Comparison of ENCODE assay signal across 9 mouse cellular contexts in genomic region chr9:67105867-67106266, GRCm38 (mm10). TPM values are rescaled to one million over a fixed set of nuclear protein-coding genes. Genes with fewer than 3 reads are reported as not detected.
DNase-seq lines count a peak whose midpoint lies in the region; ATAC-seq lines count a peak whose summit lies in the region.
"Had no signal": no experiment of that assay in that cellular context is flagged by ENCODE, and none has a peak within 500 bp of the region (broad histone marks: within the 10 kb centered on the region; RNA-seq: fewer than 3 reads in every experiment).

No protein-coding gene starts in this region.

- H3K4me3 ChIP-seq in lung, embryonic 15.5 days: no peak overlapping the region
- H3K4me3 ChIP-seq in heart, embryonic 11.5 days (ENCODE audit: low read depth, low read length): no peak overlapping the region
- H3K4me3 ChIP-seq: stomach, embryonic 15.5 days had no signal

- WGBS in lung, embryonic 15.5 days: 11% methylated on average over 9 of the region's 9 CpGs
- 6% methylated on average over 9 of the region's 9 CpGs for WGBS in heart, embryonic 11.5 days (ENCODE audit: insufficient replicate concordance)

- no peak overlapping the region for H3K9ac ChIP-seq in lung, embryonic 15.5 days
- H3K9ac ChIP-seq in heart, embryonic 11.5 days (ENCODE audit: low read depth, low read length): no peak overlapping the region
- H3K9ac ChIP-seq: stomach, embryonic 15.5 days had no signal

- H3K9me3 ChIP-seq in lung, embryonic 15.5 days: no peaks in the 10 kb centered on the region
- H3K9me3 ChIP-seq in heart, embryonic 11.5 days (replicated peaks; ENCODE audit: control insufficient read depth, low read length): no peaks in the 10 kb centered on the region
- H3K9me3 ChIP-seq: stomach, embryonic 15.5 days had no signal

- H3K4me2 ChIP-seq in lung, embryonic 15.5 days: no peak overlapping the region
- H3K4me2 ChIP-seq in heart, embryonic 11.5 days: no peak overlapping the region
- H3K4me2 ChIP-seq: stomach, embryonic 15.5 days had no signal

- H3K27me3 ChIP-seq in lung, embryonic 15.5 days: no peaks in the 10 kb centered on the region
- no peaks in the 10 kb centered on the region for H3K27me3 ChIP-seq in heart, embryonic 11.5 days (ENCODE audit: control insufficient read depth, insufficient read depth, low read length)
- H3K27me3 ChIP-seq: stomach, embryonic 15.5 days had no signal

- DNase-seq in lung, postnatal 14 days: no peak
- DNase-seq in c-Kit-positive CD71-negative TER-119-negative erythroid progenitor cells, embryonic 14.5 days (ENCODE audit: low read depth): peak; percentile 24
- DNase-seq in lung, postnatal 10 days: peak; percentile 45
- DNase-seq in thymus, postnatal 25 days: no peak
- no peak for DNase-seq in layer of hippocampus, adult 8-10 months (ENCODE audit: low spot score in 2 of 2)

- no peaks in the 10 kb centered on the region for H3K36me3 ChIP-seq in lung, embryonic 15.5 days
- no peaks in the 10 kb centered on the region for H3K36me3 ChIP-seq in heart, embryonic 11.5 days (ENCODE audit: control insufficient read depth, insufficient read depth, low read length)
- H3K36me3 ChIP-seq: stomach, embryonic 15.5 days had no signal

- peak; percentile 63; the same call in 1 of the 2 replicates for ATAC-seq in lung, embryonic 15.5 days (ENCODE audit: borderline replicate concordance, extremely low read depth, low FRiP score, low TSS enrichment)
- ATAC-seq in heart, embryonic 11.5 days (replicated peaks; ENCODE audit: insufficient number of reproducible peaks, low FRiP score, low TSS enrichment): peak; percentile 52; the same call in 1 of the 2 replicates
- ATAC-seq in monocyte, adult 5-6 weeks (replicated peaks; ENCODE audit: insufficient number of reproducible peaks, low FRiP score, low TSS enrichment, poor library complexity, severe bottlenecking): no peak

- H3K4me1 ChIP-seq in lung, embryonic 15.5 days: peaks cover 25% of the 10 kb centered on the region
- H3K4me1 ChIP-seq in heart, embryonic 11.5 days (ENCODE audit: control insufficient read depth, insufficient read depth, low read length): peaks cover 15% of the 10 kb centered on the region

- peak overlapping the region; percentile 59 for H3K27ac ChIP-seq in lung, embryonic 15.5 days
- H3K27ac ChIP-seq in heart, embryonic 11.5 days (ENCODE audit: low read depth, low read length): peak overlapping the region; percentile 71
- H3K27ac ChIP-seq: stomach, embryonic 15.5 days had no signal

RNA-seq across cellular contexts. Expression of gene Tpm1, which starts 56.7 kb away (rescaled TPM):
- polyA plus RNA-seq in lung, embryonic 15.5 days (2015; fragmentation: Nextera tagmentation; extraction: Ambion mirVana): 747 and 774 TPM in 2 replicates
- 4,955 and 5,093 TPM in 2 replicates for polyA plus RNA-seq in heart, embryonic 11.5 days (2014; fragmentation: Nextera tagmentation; extraction: Ambion mirVana)
- total RNA-seq in layer of hippocampus, adult 8-10 months (2022): 100 to 1,000 TPM; 179 to 185 (median 182) TPM
- 29.4 to 78.0 TPM (median 49.1 TPM) in 3 replicates for total RNA-seq in monocyte, adult 5-6 weeks (2017)

Comparison
In these comparisons a context has a peak if more than half of its experiments do, and no peak if none do; other contexts are left out.
1. DNase-seq: peak in c-Kit-positive CD71-negative TER-119-negative erythroid progenitor cells, embryonic 14.5 days (single experiment) and lung, postnatal 10 days (single experiment); none in lung, postnatal 14 days (single experiment), thymus, postnatal 25 days (single experiment) and layer of hippocampus, adult 8-10 months (0 of 2).